Mouse (Mus musculus): ENCODE data around the gene Capns1. TPM values are rescaled to one million over a fixed set of nuclear protein-coding genes. Genes with fewer than 3 reads are reported as not detected.
A peak's percentile ranks its signal among the peaks of the same experiment; 100 is the strongest.
"Not testable (repeated sequence)": the region's sequence is repeated elsewhere in the genome, so short reads cannot be mapped to it uniquely, and the experiment has no call there.

Capns1 gene
- polyA plus RNA-seq, 1 experiment from 2014 or later, result 36.2 TPM

GRCm38 (mm10) chr7:30221433-30221832, 22.8 kb upstream of the Capns1 start:
- Histone ChIP-seq H3K4me1 (replicated peaks) (peaks cover 27% of the 10 kb centered on the region), H3K9me3 (replicated peaks) (no peaks in the 10 kb centered on the region), H3K36me3 (replicated peaks) (peaks cover 28% of the 10 kb centered on the region), H3K9ac (no peak overlapping the region), H3K4me2 (no peak overlapping the region), H3K4me3 (replicated peaks) (no peak overlapping the region), H3K27me3 (no peaks in the 10 kb centered on the region), H3K27ac (replicated peaks) (no peak overlapping the region)
- 60% methylated on average over 3 of the region's 3 CpGs for WGBS (ENCODE audit: insufficient replicate concordance)
- ATAC-seq (ENCODE audit: insufficient read depth), result no peak

GRCm38 (mm10) chr7:30220008-30220356, 21.4 kb upstream of the Capns1 start:
- Histone ChIP-seq H3K27me3 (no peaks in the 10 kb centered on the region), H3K9ac (peak overlapping the region; percentile 40), H3K4me3 (replicated peaks) (peak overlapping the region; percentile 51), H3K27ac (replicated peaks) (no peak overlapping the region), H3K9me3 (replicated peaks) (no peaks in the 10 kb centered on the region), H3K36me3 (replicated peaks) (peaks cover 16% of the 10 kb centered on the region), H3K4me1 (replicated peaks) (peaks cover 29% of the 10 kb centered on the region), H3K4me2 (peak overlapping the region; percentile 81)
- WGBS (ENCODE audit: insufficient replicate concordance), result 12% methylated on average over 11 of the region's 11 CpGs
- no peak for ATAC-seq (ENCODE audit: insufficient read depth)

- peak; percentile 43; the same call in 1 of the 2 replicates for ATAC-seq (ENCODE audit: insufficient read depth)
These were observed 20.8 kb upstream of the Capns1 start for GRCm38 (mm10) chr7:30219293-30220007.

GRCm38 (mm10) chr7:30217277-30217676, 18.7 kb upstream of the Capns1 start:
- H3K27ac ChIP-seq (replicated peaks), result no peak overlapping the region
- H3K4me3 ChIP-seq (replicated peaks), result no peak overlapping the region
- ATAC-seq (ENCODE audit: insufficient read depth), result no peak
- WGBS (ENCODE audit: insufficient replicate concordance), result 67% methylated on average over 2 of the region's 2 CpGs
- H3K9ac ChIP-seq, result no peak overlapping the region
- H3K36me3 ChIP-seq (replicated peaks), result no peaks in the 10 kb centered on the region
- no peaks in the 10 kb centered on the region for H3K9me3 ChIP-seq (replicated peaks)
- no peak overlapping the region for H3K4me2 ChIP-seq
- H3K27me3 ChIP-seq, result no peaks in the 10 kb centered on the region
- peaks cover 27% of the 10 kb centered on the region for H3K4me1 ChIP-seq (replicated peaks)

More at GRCm38 (mm10) chr7:30219293-30220007, 20.8 kb upstream of the Capns1 start:
- Histone ChIP-seq H3K4me1 (replicated peaks) (peaks cover 29% of the 10 kb centered on the region), H3K27ac (replicated peaks) (no peak overlapping the region), H3K9ac (peak overlapping the region; percentile 40), H3K36me3 (replicated peaks) (peaks cover 12% of the 10 kb centered on the region), H3K9me3 (replicated peaks) (no peaks in the 10 kb centered on the region), H3K4me3 (replicated peaks) (peak overlapping the region; percentile 51), H3K27me3 (no peaks in the 10 kb centered on the region), H3K4me2 (peak overlapping the region; percentile 81)
- 2% methylated on average over 16 of the region's 16 CpGs for WGBS (ENCODE audit: insufficient replicate concordance)

GRCm38 (mm10) chr7:30216723-30217151, 18.1 kb upstream of the Capns1 start:
- no peak overlapping the region for H3K27ac ChIP-seq (replicated peaks)
- 1% methylated on average over 15 of the region's 16 CpGs for WGBS (ENCODE audit: insufficient replicate concordance)
- H3K4me2 ChIP-seq, result peak overlapping the region; percentile 56
- no peaks in the 10 kb centered on the region for H3K27me3 ChIP-seq
- no peaks in the 10 kb centered on the region for H3K36me3 ChIP-seq (replicated peaks)
- H3K9ac ChIP-seq, result no peak overlapping the region
- H3K4me3 ChIP-seq (replicated peaks), result no peak overlapping the region; the same call in 1 of the 2 replicates
- ATAC-seq (ENCODE audit: insufficient read depth), result peak; percentile 52; the same call in 1 of the 2 replicates
- no peaks in the 10 kb centered on the region for H3K9me3 ChIP-seq (replicated peaks)
- H3K4me1 ChIP-seq (replicated peaks), result peaks cover 24% of the 10 kb centered on the region

- H3K4me2 ChIP-seq, result no peak overlapping the region
- 69% methylated on average over 3 of the region's 3 CpGs for WGBS (ENCODE audit: insufficient replicate concordance)
- H3K4me1 ChIP-seq (replicated peaks), result peaks cover 24% of the 10 kb centered on the region
- no peaks in the 10 kb centered on the region for H3K27me3 ChIP-seq
- no peaks in the 10 kb centered on the region for H3K9me3 ChIP-seq (replicated peaks)
- no peaks in the 10 kb centered on the region for H3K36me3 ChIP-seq (replicated peaks)
- H3K4me3 ChIP-seq (replicated peaks), result no peak overlapping the region
- no peak overlapping the region for H3K9ac ChIP-seq
- H3K27ac ChIP-seq (replicated peaks), result no peak overlapping the region
- ATAC-seq (ENCODE audit: insufficient read depth), result no peak
These were observed 17.3 kb upstream of the Capns1 start for GRCm38 (mm10) chr7:30215875-30216274.

- Histone ChIP-seq H3K9ac (no peak overlapping the region), H3K27ac (replicated peaks) (no peak overlapping the region), H3K4me1 (replicated peaks) (peaks cover 9% of the 10 kb centered on the region), H3K27me3 (no peaks in the 10 kb centered on the region), H3K36me3 (replicated peaks) (no peaks in the 10 kb centered on the region), H3K4me2 (no peak overlapping the region), H3K4me3 (replicated peaks) (no peak overlapping the region), H3K9me3 (replicated peaks) (no peaks in the 10 kb centered on the region)
- no peak for ATAC-seq (ENCODE audit: insufficient read depth)
- WGBS (ENCODE audit: insufficient replicate concordance), result 70% methylated on average over 3 of the region's 3 CpGs
These were observed 15.3 kb upstream of the Capns1 start for GRCm38 (mm10) chr7:30213881-30214280.

GRCm38 (mm10) chr7:30211025-30211424, 12.4 kb upstream of the Capns1 start:
- H3K4me2 ChIP-seq, result no peak overlapping the region
- ATAC-seq (ENCODE audit: insufficient read depth), result no peak
- no peaks in the 10 kb centered on the region for H3K36me3 ChIP-seq (replicated peaks)
- no peak overlapping the region for H3K4me3 ChIP-seq (replicated peaks)
- H3K9ac ChIP-seq, result no peak overlapping the region
- H3K9me3 ChIP-seq (replicated peaks), result no peaks in the 10 kb centered on the region
- no peaks in the 10 kb centered on the region for H3K4me1 ChIP-seq (replicated peaks)
- 23% methylated on average over 4 of the region's 4 CpGs for WGBS (ENCODE audit: insufficient replicate concordance)
- no peak overlapping the region for H3K27ac ChIP-seq (replicated peaks)
- no peaks in the 10 kb centered on the region for H3K27me3 ChIP-seq

- ATAC-seq (ENCODE audit: insufficient read depth); H3K27ac ChIP-seq (replicated peaks); H3K4me3 ChIP-seq (replicated peaks); H3K36me3 ChIP-seq (replicated peaks); H3K27me3 ChIP-seq; H3K4me2 ChIP-seq; H3K9ac ChIP-seq; H3K9me3 ChIP-seq (replicated peaks): not testable (repeated sequence)
- H3K4me1 ChIP-seq (replicated peaks), result peaks cover 11% of the 10 kb centered on the region
- 28% methylated on average over 5 of the region's 5 CpGs for WGBS (ENCODE audit: insufficient replicate concordance)
These were observed 7.8 kb upstream of the Capns1 start for GRCm38 (mm10) chr7:30206364-30206763.

GRCm38 (mm10) chr7:30205383-30205782, 6.8 kb upstream of the Capns1 start:
- no peak for ATAC-seq (ENCODE audit: insufficient read depth)
- no peak overlapping the region for H3K27ac ChIP-seq (replicated peaks)
- H3K4me1 ChIP-seq (replicated peaks), result peaks cover 11% of the 10 kb centered on the region
- H3K4me3 ChIP-seq (replicated peaks), result no peak overlapping the region
- H3K4me2 ChIP-seq, result no peak overlapping the region
- H3K27me3 ChIP-seq, result no peaks in the 10 kb centered on the region
- no peak overlapping the region for H3K9ac ChIP-seq
- H3K9me3 ChIP-seq (replicated peaks), result no peaks in the 10 kb centered on the region
- H3K36me3 ChIP-seq (replicated peaks), result no peaks in the 10 kb centered on the region
- 3% methylated on average over 2 of the region's 2 CpGs for WGBS (ENCODE audit: insufficient replicate concordance)

- peak overlapping the region; percentile 25; the same call in 1 of the 2 replicates for H3K4me2 ChIP-seq
- H3K27ac ChIP-seq (replicated peaks), result no peak overlapping the region
- no peaks in the 10 kb centered on the region for H3K27me3 ChIP-seq
- H3K4me1 ChIP-seq (replicated peaks), result peaks cover 11% of the 10 kb centered on the region
- no peaks in the 10 kb centered on the region for H3K36me3 ChIP-seq (replicated peaks)
- H3K9ac ChIP-seq, result no peak overlapping the region
- ATAC-seq (ENCODE audit: insufficient read depth), result no peak
- H3K4me3 ChIP-seq (replicated peaks), result no peak overlapping the region
- 25% methylated on average over 8 of the region's 8 CpGs for WGBS (ENCODE audit: insufficient replicate concordance)
- no peaks in the 10 kb centered on the region for H3K9me3 ChIP-seq (replicated peaks)
These were observed 5.8 kb upstream of the Capns1 start for GRCm38 (mm10) chr7:30204380-30204779.

All from liver, embryonic 15.5 days (tissue).